Mouse (Mus musculus) spleen, adult 2 months (tissue): Measurements from ENCODE around the gene Rbms3.

Experiments
- CTCF ChIP-seq: fragments of 200-500 bp; IDR thresholded peaks from 2 replicates; pipeline ENCODE4 v1.5.1; 2011; ENCODE audit warnings: mild to moderate bottlenecking, inconsistent platforms; ENCODE audit not compliant: insufficient read depth, insufficient read length, insufficient replicate concordance; ENCODE audit errors: extremely low read depth
- POLR2A ChIP-seq: fragments of 200-500 bp; IDR thresholded peaks from 2 replicates; pipeline ENCODE4 v1.6.1; 2011; ENCODE audit warnings: low read depth, low read length, inconsistent platforms

DNA sequence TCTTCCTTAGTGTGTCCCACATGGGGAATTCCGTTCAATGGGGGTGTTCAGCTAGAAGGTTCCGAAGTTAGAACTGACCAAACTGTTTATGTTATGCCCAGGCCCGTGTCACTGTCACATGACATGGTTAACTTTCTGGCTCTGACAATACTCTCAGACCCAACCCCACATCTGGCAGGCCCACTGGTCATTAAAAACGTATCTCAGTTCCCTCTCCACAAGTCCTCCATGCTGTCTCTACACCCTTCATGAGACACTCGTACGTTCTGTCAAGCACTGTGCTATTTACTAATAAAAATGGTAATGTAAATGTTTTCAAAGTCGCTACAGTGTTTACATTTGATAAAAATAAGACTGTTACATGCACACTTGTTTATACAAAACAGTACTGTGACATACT is 837.9 kb downstream of the Rbms3 start:
- TF ChIP-seq CTCF (no peak), POLR2A (no peak)
